Mouse (Mus musculus) spleen, adult 2 months (tissue): ENCODE data around the gene Fxyd5.

Source experiments
- CTCF ChIP-seq: fragments of 200-500 bp; IDR thresholded peaks from 2 replicates; pipeline ENCODE4 v1.5.1; 2011; ENCODE audit warnings: mild to moderate bottlenecking, inconsistent platforms; ENCODE audit not compliant: insufficient read depth, insufficient read length, insufficient replicate concordance; ENCODE audit errors: extremely low read depth
- POLR2A ChIP-seq: fragments of 200-500 bp; IDR thresholded peaks from 2 replicates; pipeline ENCODE4 v1.6.1; 2011; ENCODE audit warnings: low read depth, low read length, inconsistent platforms

DNA sequence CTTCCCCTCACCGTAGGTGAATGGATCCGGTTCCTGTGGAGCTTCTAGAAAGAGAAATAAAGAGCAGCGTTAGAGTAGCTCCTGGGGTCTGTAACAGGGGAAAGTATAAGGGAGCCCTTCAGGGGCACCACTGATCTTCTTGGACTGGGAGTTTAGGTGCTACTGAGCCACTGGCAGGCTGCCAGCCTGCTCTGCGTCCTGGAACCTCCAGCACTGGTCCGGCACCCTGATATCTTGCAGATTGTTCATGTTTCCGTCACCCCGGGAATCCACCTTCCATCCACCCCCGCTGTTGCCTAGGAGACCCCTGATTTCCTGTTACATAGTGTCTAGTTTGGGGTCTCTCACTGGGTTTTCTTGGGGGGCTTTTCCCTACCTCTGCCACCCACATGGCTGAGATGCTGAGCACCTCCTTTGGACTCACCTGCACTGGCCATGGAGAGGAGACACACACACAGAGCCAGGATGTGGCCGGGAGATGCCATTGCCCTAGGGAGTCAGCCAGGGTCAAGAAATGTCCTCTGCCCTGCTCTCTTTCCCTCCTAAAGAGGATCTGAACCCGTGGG, 11.7 kb upstream of the Fxyd5 start:
- TF ChIP-seq POLR2A = no peak
- TF ChIP-seq CTCF = no peak
